Mouse (Mus musculus): Measurements from ENCODE around the gene Iqcd.

DNA sequence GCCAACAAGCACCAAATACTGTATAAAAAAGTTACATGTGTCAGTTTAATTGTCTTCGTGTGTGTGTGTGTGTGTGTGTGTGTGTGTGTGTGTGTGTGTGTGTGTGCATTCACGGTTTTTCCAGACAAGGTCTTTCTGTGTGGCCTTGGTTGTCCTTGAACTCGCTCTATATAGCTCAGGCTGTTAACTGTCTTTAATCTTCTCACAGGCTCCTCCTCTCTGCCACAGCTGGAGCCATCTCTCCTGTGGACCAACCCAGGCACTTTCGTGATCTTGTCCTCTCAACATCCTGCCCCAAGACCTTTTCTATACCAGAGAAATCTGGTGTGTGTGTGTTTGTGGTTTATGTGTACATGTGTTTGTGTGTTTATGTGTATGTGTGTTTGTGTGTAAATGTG is 24.9 kb upstream of the Iqcd start:
- TF ChIP-seq CTCF (IDR thresholded peaks at IDR 0.05; ENCODE audit: low read depth) (no peak), EP300 (IDR thresholded peaks at IDR 0.05; ENCODE audit: low read depth) (no peak)

All from liver, embryonic 14.5 days (tissue).